Mouse (Mus musculus) retina, postnatal 1 day (tissue): Measurements from ENCODE around the gene Lrguk.

Experiments used
- DNase-seq: peaks from one replicate; pipeline ENCODE4 v3.0.0-alpha.2; 2012

The Lrguk gene

GRCm38 (mm10) chr6:34067271-34067670 lies 38.0 kb downstream of the Lrguk start:
- no peak for DNase-seq

- DNase-seq, result peak; percentile 74
These were observed 42.7 kb downstream of the Lrguk start for GRCm38 (mm10) chr6:34071936-34072335.

DNA sequence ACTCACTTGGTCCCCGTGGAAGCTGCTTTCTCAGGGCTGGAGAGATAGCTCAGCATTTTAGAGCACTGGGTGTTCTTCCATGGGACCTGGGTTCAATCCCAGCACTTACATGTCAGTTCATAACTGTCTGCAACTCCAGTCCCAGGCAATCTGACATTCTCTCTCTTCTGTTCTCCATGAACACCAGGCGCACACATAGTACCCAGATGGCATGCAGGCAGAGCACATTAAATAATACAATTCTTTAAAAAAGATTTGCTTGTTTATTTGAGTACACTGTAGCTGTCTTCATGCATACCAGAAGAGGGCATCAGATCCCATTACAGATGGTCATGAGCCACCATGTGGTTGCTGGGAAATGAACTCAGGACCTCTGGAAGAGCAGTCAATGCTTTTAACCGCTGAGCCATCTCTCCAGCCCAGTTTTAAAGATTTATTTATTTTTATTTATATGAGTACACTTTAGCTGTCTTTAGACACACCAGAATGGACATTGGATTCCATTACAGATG lies 44.7 kb downstream of the Lrguk start:
- DNase-seq, result no peak

- no peak for DNase-seq
These were observed 46.3 kb downstream of the Lrguk start for GRCm38 (mm10) chr6:34075520-34075919.

DNA sequence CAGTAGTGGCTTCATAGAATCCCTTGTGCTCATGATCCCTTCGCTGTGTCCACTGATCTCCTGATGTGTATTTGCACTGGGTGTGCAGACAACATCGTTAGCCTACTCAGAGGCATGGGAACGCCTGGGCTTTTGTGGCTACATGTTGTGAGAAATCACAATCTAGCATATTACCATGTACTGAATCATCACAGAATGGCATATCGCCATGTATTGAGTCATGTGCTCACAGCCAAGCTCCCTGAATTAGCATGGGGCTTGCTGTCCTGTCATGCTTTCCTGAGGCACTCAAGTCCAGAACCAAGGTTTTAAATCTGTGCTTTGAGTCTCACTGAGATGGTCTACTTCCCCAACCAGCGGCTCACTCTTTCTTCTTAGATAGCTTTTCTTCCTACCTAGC lies 54.2 kb downstream of the Lrguk start:
- no peak for DNase-seq

DNA sequence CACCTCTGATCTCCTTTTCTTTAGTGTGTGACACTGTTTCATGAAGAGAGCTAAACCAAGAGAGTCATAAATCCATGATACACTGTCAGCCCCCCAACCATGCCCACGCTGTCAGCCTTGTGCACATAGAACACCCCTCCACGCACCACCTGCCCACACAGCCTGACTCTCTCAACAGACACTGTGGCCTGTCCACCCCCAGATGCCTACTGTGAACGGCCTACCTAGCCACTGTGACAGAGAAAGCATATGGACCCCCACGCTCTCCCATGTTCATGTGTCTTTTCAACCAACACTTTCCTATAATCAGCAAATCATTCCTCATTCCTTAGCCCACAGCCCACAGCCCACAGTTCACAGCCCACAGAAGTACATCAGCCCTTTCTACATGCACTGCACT lies 58.5 kb downstream of the Lrguk start:
- no peak for DNase-seq

DNA sequence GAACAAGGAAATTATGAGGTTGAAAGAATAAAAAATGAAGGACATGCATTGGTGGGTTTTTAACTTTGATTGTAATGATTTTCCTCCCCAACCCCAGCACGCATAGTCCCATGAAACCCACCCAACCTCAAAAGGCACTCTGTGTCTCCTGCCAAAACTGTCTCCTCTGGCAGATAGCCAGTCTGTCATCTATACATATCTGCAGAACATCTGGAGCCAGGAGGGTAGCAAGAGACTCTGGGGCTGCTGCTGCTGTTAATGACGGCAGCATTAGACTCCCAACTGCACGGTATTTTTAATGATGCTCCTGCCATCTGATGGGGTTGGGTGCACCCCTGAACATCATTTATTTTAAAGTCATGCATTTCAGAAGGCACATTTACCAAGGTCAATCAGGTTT lies 59.7 kb downstream of the Lrguk start:
- DNase-seq, result no peak

DNA sequence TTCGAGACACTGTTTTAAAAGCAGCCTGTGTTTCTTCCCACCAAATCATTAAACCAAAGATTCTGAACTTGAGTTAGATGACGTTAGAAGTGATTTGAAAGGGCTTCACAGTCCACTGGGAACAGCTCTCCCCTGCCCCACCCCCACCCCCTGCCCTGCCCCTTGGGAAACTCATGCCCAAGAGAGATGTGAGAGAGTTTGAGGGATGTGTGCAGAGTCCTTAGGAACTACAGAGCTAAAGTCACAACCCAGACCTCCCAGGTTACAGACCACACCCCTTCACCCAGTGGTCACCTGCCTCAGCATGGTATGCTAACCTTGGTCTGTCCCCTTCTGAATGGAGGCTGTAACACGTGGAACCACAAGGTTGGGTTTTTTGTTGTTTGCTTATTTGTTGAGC lies 62.3 kb downstream of the Lrguk start:
- no peak for DNase-seq

- no peak for DNase-seq
These were observed 67.0 kb downstream of the Lrguk start for GRCm38 (mm10) chr6:34096274-34096673.

DNA sequence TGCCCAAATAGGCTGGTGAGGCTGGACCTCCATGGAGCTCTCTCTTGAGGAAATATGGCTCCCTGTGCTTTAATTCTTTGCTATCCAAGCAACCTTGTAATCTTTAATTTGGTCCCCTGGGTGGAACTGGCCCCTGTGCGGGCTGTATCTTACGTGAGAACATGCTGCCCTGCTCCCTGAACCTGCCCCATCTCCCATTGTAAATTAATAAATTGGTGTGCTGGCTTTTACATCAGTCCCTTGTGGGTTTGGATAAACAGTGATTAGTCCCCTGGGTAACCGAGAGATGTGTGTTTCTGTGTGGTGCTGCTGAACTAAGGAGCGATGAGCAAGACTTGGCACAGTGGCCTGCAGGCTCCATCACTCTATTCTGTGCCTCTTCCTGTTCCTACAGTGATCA lies 67.7 kb downstream of the Lrguk start:
- DNase-seq, result no peak

DNA sequence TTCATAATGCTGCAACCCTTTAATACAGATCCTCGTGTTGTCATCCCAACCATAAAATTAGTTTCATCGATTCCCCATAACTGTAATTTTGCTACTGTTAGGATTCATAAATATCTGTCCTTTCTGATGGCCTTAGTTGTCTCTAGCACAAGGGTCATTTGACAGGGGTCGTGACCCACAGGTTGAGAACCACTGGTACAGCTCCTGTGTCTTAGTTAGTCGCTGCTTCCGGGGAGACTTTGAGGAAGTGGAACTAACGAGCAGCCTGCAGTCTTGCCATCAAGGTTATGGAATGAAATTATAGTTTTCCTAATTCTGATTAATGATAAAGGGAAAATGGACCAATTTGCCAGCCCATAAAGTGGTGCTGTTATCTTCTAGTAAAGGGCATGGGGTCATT lies 70.5 kb downstream of the Lrguk start:
- no peak for DNase-seq

GRCm38 (mm10) chr6:34101531-34102396 lies 72.5 kb downstream of the Lrguk start:
- no peak for DNase-seq

DNA sequence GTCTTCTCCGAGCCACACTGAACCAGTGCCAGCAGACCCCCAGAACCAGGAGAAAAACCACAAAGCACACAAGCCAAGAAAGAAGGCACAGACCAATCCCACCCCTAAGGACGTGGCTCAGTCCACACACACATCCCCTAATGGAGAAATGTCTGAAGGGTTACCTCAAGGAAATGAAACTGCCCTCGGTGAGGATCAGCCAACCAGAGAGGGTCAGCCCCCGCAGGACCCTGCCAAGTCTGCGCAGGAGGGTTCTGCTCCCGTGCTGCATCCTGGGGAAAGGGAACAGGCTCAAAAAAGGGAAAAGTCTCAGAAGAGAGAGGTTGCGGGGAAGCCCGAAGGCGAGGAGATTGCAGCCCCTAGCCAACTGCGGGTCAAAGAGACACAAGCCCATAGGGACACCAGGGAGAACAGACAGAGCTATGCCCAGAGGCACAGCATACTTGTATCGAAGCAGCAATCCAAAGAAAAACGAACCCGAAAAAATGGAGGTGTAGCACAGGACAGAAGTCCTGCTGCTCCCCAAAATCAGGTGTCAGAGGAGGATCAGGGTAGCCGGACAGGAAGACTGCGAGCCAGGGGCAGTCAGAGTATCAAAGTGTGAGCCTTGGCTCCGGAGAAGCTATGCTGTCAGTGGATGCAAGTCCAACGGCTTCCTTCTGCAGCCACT lies 74.1 kb downstream of the Lrguk start:
- no peak for DNase-seq

DNA sequence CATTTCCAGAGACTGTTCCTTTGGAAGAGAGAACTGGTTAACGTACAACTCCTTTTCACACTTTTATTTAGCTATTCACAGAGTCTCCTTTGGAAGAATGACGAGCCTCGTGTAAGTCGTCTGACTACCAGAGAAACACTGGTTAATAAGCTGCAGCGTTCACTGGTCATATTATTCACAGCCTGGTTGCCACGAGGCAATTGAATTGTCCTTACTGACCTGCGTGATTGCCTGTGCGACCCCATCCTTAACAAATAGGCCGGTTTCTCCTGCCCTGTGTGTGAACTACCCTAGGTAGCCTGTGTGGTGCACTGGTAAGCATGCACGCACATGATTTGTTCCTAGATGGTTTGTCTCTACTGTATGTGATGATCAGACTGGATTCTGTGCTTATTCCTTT lies 81.3 kb downstream of the Lrguk start:
- DNase-seq, result peak; percentile 34

DNA sequence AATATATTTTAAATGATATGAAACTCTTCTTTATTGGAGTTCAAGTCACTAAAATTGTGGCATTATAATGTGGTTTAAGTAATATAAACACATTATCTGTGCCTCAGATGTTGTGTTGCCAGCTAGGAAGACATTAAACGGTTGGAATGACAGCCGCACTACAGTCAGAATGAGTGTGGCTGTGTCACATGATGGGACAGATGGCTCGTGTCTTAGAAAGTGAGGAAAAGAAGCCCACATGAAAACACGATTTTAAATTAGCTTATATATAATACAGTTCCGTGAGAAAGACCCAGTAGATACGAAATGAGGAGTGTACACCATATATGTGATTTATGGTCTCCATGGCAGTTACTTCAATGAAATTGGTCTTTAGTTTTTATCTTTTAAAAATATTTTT lies 82.2 kb downstream of the Lrguk start:
- no peak for DNase-seq

DNA sequence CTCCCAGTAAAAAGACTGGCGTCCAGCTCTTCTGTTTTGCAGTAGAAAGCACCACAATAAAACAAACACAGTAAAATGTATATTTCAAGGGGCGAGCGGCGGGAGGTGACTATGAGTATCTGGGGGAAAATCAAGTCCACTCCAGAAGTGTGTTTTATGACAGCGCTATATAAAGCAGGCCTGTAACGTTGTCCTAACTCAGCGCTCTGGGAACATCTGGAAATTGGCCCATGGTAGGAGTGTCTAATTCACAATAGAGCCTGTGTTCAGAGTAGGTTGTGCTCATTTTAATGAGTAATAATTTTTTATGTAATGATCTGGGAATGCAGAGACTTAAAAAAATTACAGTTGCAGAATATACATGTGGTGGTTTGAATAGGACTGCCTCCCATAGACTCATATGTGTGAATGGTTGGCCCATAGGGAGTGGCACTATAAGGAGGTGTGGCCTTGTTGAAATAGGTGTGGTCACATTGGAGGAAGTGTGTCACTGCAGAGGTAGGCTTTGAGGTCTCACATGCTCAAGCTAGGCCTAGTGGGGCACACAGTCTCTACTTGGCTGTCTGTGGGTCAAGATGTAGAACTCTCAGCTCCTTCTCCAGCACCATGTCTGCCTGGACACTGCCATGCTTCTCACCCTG lies 87.7 kb downstream of the Lrguk start:
- no peak for DNase-seq

DNA sequence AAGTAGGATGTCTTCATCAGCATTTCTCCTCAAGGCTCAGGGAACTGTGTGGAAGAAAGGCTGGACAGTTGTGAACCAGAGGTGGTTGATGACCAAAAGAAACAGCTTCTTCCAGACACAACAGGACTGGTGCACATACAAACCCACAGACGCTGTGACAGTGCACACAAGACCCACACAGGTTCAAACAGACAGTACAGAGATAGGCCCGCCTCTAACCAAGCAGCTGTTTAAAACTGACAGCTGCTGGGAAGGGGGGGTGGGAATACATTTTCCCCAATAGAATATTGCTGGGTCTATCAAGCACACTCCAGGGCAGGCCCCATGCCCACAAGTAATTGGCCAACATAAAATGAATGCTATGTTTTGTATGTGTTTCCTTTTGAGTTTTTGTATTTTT lies 95.2 kb downstream of the Lrguk start:
- DNase-seq, result no peak

GRCm38 (mm10) chr6:34129261-34129660 lies 100.0 kb downstream of the Lrguk start:
- DNase-seq, result no peak

- DNase-seq, result no peak
These were observed 103.1 kb downstream of the Lrguk start for GRCm38 (mm10) chr6:34132391-34132790.

- no peak for DNase-seq
These were observed 109.1 kb downstream of the Lrguk start for GRCm38 (mm10) chr6:34138366-34138765.

DNA sequence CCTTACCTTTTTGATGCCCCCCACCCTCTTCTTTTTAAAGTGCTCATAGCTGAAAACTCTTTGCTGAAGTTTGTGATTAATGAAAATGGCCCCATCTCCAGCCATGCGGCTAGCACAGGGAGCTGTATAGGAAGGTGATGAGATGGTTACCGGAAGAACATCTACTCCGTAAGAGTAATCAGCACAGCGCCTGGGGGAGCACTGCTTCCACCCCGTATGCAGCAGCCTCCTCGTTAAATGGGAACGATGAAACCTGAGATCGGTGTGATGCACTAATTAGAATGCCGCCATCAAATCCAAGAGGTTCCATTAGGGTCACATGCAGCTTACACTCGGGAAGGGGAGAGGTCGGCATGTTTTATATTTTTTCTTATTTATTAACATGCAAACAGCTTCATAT lies 113.7 kb downstream of the Lrguk start:
- DNase-seq, result no peak

DNA sequence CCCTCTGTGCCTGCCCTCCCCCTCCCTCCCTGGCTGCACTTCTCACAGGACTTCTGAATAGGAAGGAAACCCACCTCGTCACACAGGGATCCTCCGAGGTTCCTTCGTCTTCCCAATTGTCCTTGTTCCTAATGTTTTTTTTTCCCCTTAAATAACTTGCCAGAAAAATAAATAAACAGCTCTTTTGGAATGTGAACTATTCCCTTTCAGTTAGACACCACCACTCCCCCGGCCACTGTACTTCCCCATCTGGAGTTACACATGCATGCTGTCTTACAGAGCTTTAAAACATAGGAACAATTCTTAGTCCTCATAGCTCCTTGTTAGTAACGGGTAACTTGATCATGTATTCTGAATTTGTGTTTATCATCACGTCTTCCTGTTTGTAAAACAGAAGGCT lies 116.8 kb downstream of the Lrguk start:
- DNase-seq, result no peak

GRCm38 (mm10) chr6:34148021-34148420 lies 118.8 kb downstream of the Lrguk start:
- DNase-seq, result peak; percentile 63

GRCm38 (mm10) chr6:34148639-34149038 lies 119.4 kb downstream of the Lrguk start:
- DNase-seq, result no peak
